Mouse (Mus musculus) macrophage (primary cell): ENCODE data around the gene Vhl. TPM values are rescaled to one million over a fixed set of nuclear protein-coding genes. Genes with fewer than 3 reads are reported as not detected.

Experiments used
- H3K27ac ChIP-seq: fragments of 350-480 bp; formaldehyde crosslinking; 2 replicates; pipeline ENCODE4 v1.9.0; 2021
- H3K36me3 ChIP-seq: fragments of 350-480 bp; formaldehyde crosslinking; 2 replicates; pipeline ENCODE4 v1.9.0; 2021; ENCODE audit errors: inconsistent target
- H3K4me3 ChIP-seq: fragments of 350-480 bp; formaldehyde crosslinking; 2 replicates; pipeline ENCODE4 v1.9.0; 2021; ENCODE audit errors: inconsistent target
- H3K79me2 ChIP-seq: fragments of 350-480 bp; formaldehyde crosslinking; 2 replicates; pipeline ENCODE4 v1.9.0; 2021; ENCODE audit errors: inconsistent target
- WGBS: methylation state at CpG from one replicate; pipeline ENCODE4 v1.1.7; 2026; ENCODE audit warnings: inconsistent platforms; ENCODE audit not compliant: missing documents; 5-methylcytosine and 5-hydroxymethylcytosine counted together
- polyA plus RNA-seq: library from polyadenylated mRNA; stranded (reverse); fragments of 250-400 nt; gene quantifications from 3 replicates; pipeline ENCODE4 v1.2.4, GENCODE M21; 2018; ENCODE audit warnings: inconsistent platforms

Vhl gene
- polyA plus RNA-seq, 1 experiment from 2014 or later = 9.9 TPM

GRCm38 (mm10) chr6:113643967-113644366, 20.2 kb downstream of the Vhl start:
- WGBS = 100% methylated on average over 2 of the region's 2 CpGs
- peaks cover 22% of the 10 kb centered on the region; the same call in 1 of the 2 replicates for H3K36me3 ChIP-seq
- no peak overlapping the region for H3K4me3 ChIP-seq
- peaks cover 96% of the 10 kb centered on the region for H3K79me2 ChIP-seq
- H3K27ac ChIP-seq = peak overlapping the region; percentile 75

GRCm38 (mm10) chr6:113644808-113645207, 21.0 kb downstream of the Vhl start:
- Histone ChIP-seq H3K4me3 (no peak overlapping the region), H3K27ac (peak overlapping the region; percentile 75), H3K36me3 (peaks cover 25% of the 10 kb centered on the region; the same call in 1 of the 2 replicates), H3K79me2 (peaks cover 96% of the 10 kb centered on the region)
- WGBS = 22% methylated on average over 8 of the region's 8 CpGs

GRCm38 (mm10) chr6:113649346-113650196, 25.8 kb downstream of the Vhl start:
- Histone ChIP-seq H3K36me3 (peaks cover 43% of the 10 kb centered on the region; the same call in 1 of the 2 replicates), H3K4me3 (no peak overlapping the region), H3K79me2 (peaks cover 96% of the 10 kb centered on the region), H3K27ac (peak overlapping the region; percentile 56)
- WGBS = 51% methylated on average over 5 of the region's 7 CpGs

GRCm38 (mm10) chr6:113650197-113650640, 26.5 kb downstream of the Vhl start:
- H3K4me3 ChIP-seq = no peak overlapping the region
- H3K79me2 ChIP-seq = peaks cover 100% of the 10 kb centered on the region
- H3K27ac ChIP-seq = peak overlapping the region; percentile 56
- peaks cover 43% of the 10 kb centered on the region; the same call in 1 of the 2 replicates for H3K36me3 ChIP-seq
- 3% methylated on average over 3 of the region's 4 CpGs for WGBS

GRCm38 (mm10) chr6:113651626-113652025, 27.9 kb downstream of the Vhl start:
- 76% methylated on average over 3 of the region's 3 CpGs for WGBS
- peaks cover 43% of the 10 kb centered on the region; the same call in 1 of the 2 replicates for H3K36me3 ChIP-seq
- H3K4me3 ChIP-seq = no peak overlapping the region
- no peak overlapping the region for H3K27ac ChIP-seq
- peaks cover 100% of the 10 kb centered on the region for H3K79me2 ChIP-seq

- 82% methylated on average over 7 of the region's 7 CpGs for WGBS
- Histone ChIP-seq H3K36me3 (peaks cover 26% of the 10 kb centered on the region; the same call in 1 of the 2 replicates), H3K4me3 (no peak overlapping the region), H3K27ac (peak overlapping the region; percentile 76), H3K79me2 (peaks cover 100% of the 10 kb centered on the region)
These were observed 29.8 kb downstream of the Vhl start for GRCm38 (mm10) chr6:113653551-113653950.

- Histone ChIP-seq H3K27ac (peak overlapping the region; percentile 76), H3K36me3 (peaks cover 20% of the 10 kb centered on the region; the same call in 1 of the 2 replicates), H3K4me3 (no peak overlapping the region), H3K79me2 (peaks cover 100% of the 10 kb centered on the region)
- 0% methylated on average over 8 of the region's 8 CpGs for WGBS
These were observed 30.3 kb downstream of the Vhl start for GRCm38 (mm10) chr6:113654102-113654501.

GRCm38 (mm10) chr6:113654753-113655397, 31.1 kb downstream of the Vhl start:
- Histone ChIP-seq H3K27ac (peak overlapping the region; percentile 76), H3K4me3 (no peak overlapping the region), H3K36me3 (peaks cover 18% of the 10 kb centered on the region; the same call in 1 of the 2 replicates), H3K79me2 (peaks cover 100% of the 10 kb centered on the region)
- WGBS = 25% methylated on average over 15 of the region's 16 CpGs

- Histone ChIP-seq H3K4me3 (no peak overlapping the region), H3K27ac (peak overlapping the region; percentile 76), H3K79me2 (peaks cover 100% of the 10 kb centered on the region), H3K36me3 (peaks cover 18% of the 10 kb centered on the region; the same call in 1 of the 2 replicates)
- WGBS = 98% methylated on average over 3 of the region's 3 CpGs
These were observed 31.7 kb downstream of the Vhl start for GRCm38 (mm10) chr6:113655475-113655874.

- Histone ChIP-seq H3K79me2 (peaks cover 100% of the 10 kb centered on the region), H3K4me3 (no peak overlapping the region), H3K36me3 (peaks cover 9% of the 10 kb centered on the region; the same call in 1 of the 2 replicates), H3K27ac (no peak overlapping the region)
- 89% methylated on average over 6 of the region's 6 CpGs for WGBS
These were observed 33.1 kb downstream of the Vhl start for GRCm38 (mm10) chr6:113656847-113657246.

GRCm38 (mm10) chr6:113658226-113658625, 34.5 kb downstream of the Vhl start:
- Histone ChIP-seq H3K36me3 (0 out of 2 replicates have a peak, but pooled peaks cover 5% of the 10 kb centered on the region), H3K79me2 (peaks cover 95% of the 10 kb centered on the region), H3K27ac (0 out of 2 replicates have a peak overlapping the region, but pooled peaks have one; percentile 94), H3K4me3 (no peak overlapping the region)
- 20% methylated on average over 3 of the region's 3 CpGs for WGBS

- WGBS = 43% methylated on average over 7 of the region's 8 CpGs
- no peak overlapping the region for H3K4me3 ChIP-seq
- H3K27ac ChIP-seq = peak overlapping the region; percentile 94
- H3K79me2 ChIP-seq = peaks cover 92% of the 10 kb centered on the region
- H3K36me3 ChIP-seq = 0 out of 2 replicates have a peak, but pooled peaks cover 5% of the 10 kb centered on the region
These were observed 36.1 kb downstream of the Vhl start for GRCm38 (mm10) chr6:113659648-113660491.

- Histone ChIP-seq H3K79me2 (peaks cover 92% of the 10 kb centered on the region), H3K4me3 (no peak overlapping the region), H3K27ac (peak overlapping the region; percentile 94), H3K36me3 (peaks cover 9% of the 10 kb centered on the region; the same call in 1 of the 2 replicates)
- WGBS = 63% methylated on average over 14 of the region's 14 CpGs
These were observed 37.0 kb downstream of the Vhl start for GRCm38 (mm10) chr6:113660492-113661352.
